Mouse (Mus musculus): ENCODE measurements around the gene Gm20388. TPM values are rescaled to one million over a fixed set of nuclear protein-coding genes. Genes with fewer than 3 reads are reported as not detected.

Gene Gm20388
- total and polyA plus RNA-seq, 2 experiments from 2014 or later: 51.3 TPM; not detected in 1

DNA sequence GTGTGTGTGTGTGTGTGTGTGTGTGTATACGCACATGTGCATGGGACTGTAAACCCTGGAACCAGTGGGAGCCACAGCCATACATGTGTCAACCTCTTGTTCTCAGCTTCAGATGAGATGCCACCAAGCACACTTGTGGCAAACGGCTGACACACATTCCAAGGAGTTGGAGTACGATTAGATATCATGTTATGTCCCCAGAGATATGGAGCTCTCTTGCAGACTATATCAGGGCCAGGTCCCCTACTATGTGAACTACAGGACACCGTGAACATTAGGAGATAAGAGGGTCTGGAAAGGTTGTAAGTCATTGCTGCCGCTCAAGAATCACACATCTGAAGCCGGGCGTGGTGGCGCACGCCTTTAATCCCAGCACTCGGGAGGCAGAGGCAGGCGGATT is 2772.2 kb downstream of the Gm20388 start:
- no peak overlapping the region for H3K27ac ChIP-seq (ENCODE audit: low read depth, low read length)
- no peak overlapping the region for H3K4me2 ChIP-seq (ENCODE audit: low read depth)
- no peak for ATAC-seq
- 96% methylated on average over 11 of the region's 11 CpGs for whole genome bisulfite sequencing
- TF ChIP-seq CTCF (IDR thresholded peaks at IDR 0.05; ENCODE audit: low read depth): no peak
- no peaks in the 10 kb centered on the region for H3K36me3 ChIP-seq (ENCODE audit: insufficient read depth)
- H3K4me3 ChIP-seq (ENCODE audit: low read depth, low read length): no peak overlapping the region
- no peaks in the 10 kb centered on the region for H3K9me3 ChIP-seq (ENCODE audit: low read length)
- no peaks in the 10 kb centered on the region for H3K27me3 ChIP-seq (ENCODE audit: insufficient read depth, low read length)
- H3K9ac ChIP-seq: no peak overlapping the region
- no peak for DNase-seq
- no peaks in the 10 kb centered on the region; the same call in 1 of the 2 replicates for H3K4me1 ChIP-seq (ENCODE audit: insufficient read depth)

DNA sequence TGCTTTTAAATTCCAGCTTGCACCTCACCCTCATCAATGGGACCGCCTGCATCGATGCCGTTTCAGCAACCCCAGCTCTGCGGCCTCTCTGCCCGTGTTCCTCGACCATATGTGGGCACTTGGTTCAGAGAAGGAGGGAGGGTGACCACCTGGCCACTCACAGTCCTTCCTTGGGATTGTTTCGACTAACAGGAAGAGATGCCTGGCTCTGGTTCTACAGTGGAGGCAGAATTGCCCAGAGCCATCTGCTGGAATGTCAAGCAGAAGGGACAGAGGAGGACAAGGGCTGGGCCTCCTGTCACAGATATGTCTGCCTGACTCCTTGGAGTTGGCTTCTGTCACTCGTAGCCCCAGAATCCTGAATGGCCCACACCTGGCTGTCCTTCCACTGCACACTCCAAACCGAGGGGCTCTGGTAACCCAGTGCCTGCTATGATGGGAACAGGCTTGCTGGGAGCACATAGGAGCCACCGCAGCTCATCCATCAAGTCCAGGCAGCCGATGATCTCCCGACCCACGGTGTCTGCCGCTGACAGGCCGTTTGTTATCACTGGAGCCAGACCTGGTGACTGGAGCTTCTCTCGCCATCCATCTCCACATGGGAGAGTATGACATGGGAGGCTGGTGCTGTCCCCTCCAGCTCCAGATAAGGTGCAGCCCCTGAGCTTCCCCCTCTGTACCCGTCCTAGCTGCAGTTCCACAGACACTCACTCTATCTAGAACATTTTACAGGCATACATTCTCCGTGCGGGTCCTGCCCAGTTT is 2774.6 kb downstream of the Gm20388 start:
- H3K36me3 ChIP-seq (ENCODE audit: insufficient read depth): no peaks in the 10 kb centered on the region
- ATAC-seq (no peak), DNase-seq (no peak)
- TF ChIP-seq CTCF (IDR thresholded peaks at IDR 0.05; ENCODE audit: low read depth): no peak
- H3K4me2 ChIP-seq (ENCODE audit: low read depth): no peak overlapping the region
- no peaks in the 10 kb centered on the region for H3K9me3 ChIP-seq (ENCODE audit: low read length)
- H3K27me3 ChIP-seq (ENCODE audit: insufficient read depth, low read length): no peaks in the 10 kb centered on the region
- no peak overlapping the region for H3K9ac ChIP-seq
- H3K27ac ChIP-seq (ENCODE audit: low read depth, low read length): no peak overlapping the region
- H3K4me3 ChIP-seq (ENCODE audit: low read depth, low read length): no peak overlapping the region
- 87% methylated on average over 19 of the region's 19 CpGs for WGBS
- H3K4me1 ChIP-seq (ENCODE audit: insufficient read depth): no peaks in the 10 kb centered on the region

DNA sequence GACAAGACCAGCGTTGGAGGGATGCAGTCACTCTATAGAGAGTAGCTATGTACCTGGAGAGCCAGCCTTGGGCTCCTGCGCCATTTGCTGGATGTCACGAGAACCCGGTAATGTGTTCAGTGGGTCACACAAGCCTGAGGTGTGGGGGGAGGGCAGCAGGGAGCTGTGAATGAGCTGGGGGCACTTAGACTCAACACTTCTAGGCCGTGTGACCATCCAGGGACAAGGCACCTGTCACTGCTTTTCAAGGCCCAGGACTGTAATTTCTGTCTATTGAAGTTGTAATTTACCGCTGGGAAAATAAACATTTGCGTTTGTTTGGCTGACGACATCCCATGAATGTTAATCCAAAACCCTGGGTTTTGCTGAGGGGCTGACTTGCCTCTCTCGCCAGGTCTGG is 2776.2 kb downstream of the Gm20388 start:
- no peaks in the 10 kb centered on the region for H3K4me1 ChIP-seq (ENCODE audit: insufficient read depth)
- no peaks in the 10 kb centered on the region for H3K36me3 ChIP-seq (ENCODE audit: insufficient read depth)
- WGBS: 50% methylated on average over 9 of the region's 9 CpGs
- no peaks in the 10 kb centered on the region for H3K27me3 ChIP-seq (ENCODE audit: insufficient read depth, low read length)
- TF ChIP-seq CTCF (IDR thresholded peaks at IDR 0.05; ENCODE audit: low read depth): no peak
- H3K4me2 ChIP-seq (ENCODE audit: low read depth): no peak overlapping the region
- DNase-seq (no peak), ATAC-seq (peak; percentile 32; the same call in 1 of the 2 replicates)
- H3K9me3 ChIP-seq (ENCODE audit: low read length): no peaks in the 10 kb centered on the region
- H3K4me3 ChIP-seq (ENCODE audit: low read depth, low read length): no peak overlapping the region
- H3K27ac ChIP-seq (ENCODE audit: low read depth, low read length): no peak overlapping the region
- H3K9ac ChIP-seq: no peak overlapping the region

GRCm38 (mm10) chr8:122689315-122689714 is 2778.7 kb downstream of the Gm20388 start:
- 100% methylated on average over 1 of the region's 1 CpGs for WGBS
- Histone ChIP-seq H3K4me1 (ENCODE audit: insufficient read depth) (no peaks in the 10 kb centered on the region), H3K9ac (no peak overlapping the region), H3K27ac (ENCODE audit: low read depth, low read length) (no peak overlapping the region), H3K36me3 (ENCODE audit: insufficient read depth) (no peaks in the 10 kb centered on the region), H3K4me3 (ENCODE audit: low read depth, low read length) (no peak overlapping the region), H3K27me3 (ENCODE audit: insufficient read depth, low read length) (no peaks in the 10 kb centered on the region), H3K9me3 (ENCODE audit: low read length) (no peaks in the 10 kb centered on the region), H3K4me2 (ENCODE audit: low read depth) (no peak overlapping the region)
- DNase-seq: no peak
- no peak for TF ChIP-seq CTCF (IDR thresholded peaks at IDR 0.05; ENCODE audit: low read depth)
- ATAC-seq: no peak

- no peaks in the 10 kb centered on the region for H3K4me1 ChIP-seq (ENCODE audit: insufficient read depth)
- H3K27me3 ChIP-seq (ENCODE audit: insufficient read depth, low read length): no peaks in the 10 kb centered on the region
- no peaks in the 10 kb centered on the region for H3K9me3 ChIP-seq (ENCODE audit: low read length)
- TF ChIP-seq CTCF (IDR thresholded peaks at IDR 0.05; ENCODE audit: low read depth): no peak
- WGBS: 60% methylated on average over 6 of the region's 6 CpGs
- H3K27ac ChIP-seq (ENCODE audit: low read depth, low read length): no peak overlapping the region
- no peak for DNase-seq
- peak; percentile 23; the same call in 1 of the 2 replicates for ATAC-seq
- no peak overlapping the region for H3K4me3 ChIP-seq (ENCODE audit: low read depth, low read length)
- H3K4me2 ChIP-seq (ENCODE audit: low read depth): no peak overlapping the region
- no peaks in the 10 kb centered on the region for H3K36me3 ChIP-seq (ENCODE audit: insufficient read depth)
- H3K9ac ChIP-seq: no peak overlapping the region
Observed at GRCm38 (mm10) chr8:122691018-122691417, 2780.4 kb downstream of the Gm20388 start.

GRCm38 (mm10) chr8:122692152-122692551 is 2781.5 kb downstream of the Gm20388 start:
- Histone ChIP-seq H3K36me3 (ENCODE audit: insufficient read depth) (no peaks in the 10 kb centered on the region), H3K4me2 (ENCODE audit: low read depth) (no peak overlapping the region), H3K27me3 (ENCODE audit: insufficient read depth, low read length) (no peaks in the 10 kb centered on the region), H3K4me1 (ENCODE audit: insufficient read depth) (no peaks in the 10 kb centered on the region), H3K27ac (ENCODE audit: low read depth, low read length) (no peak overlapping the region), H3K9me3 (ENCODE audit: low read length) (no peaks in the 10 kb centered on the region), H3K9ac (no peak overlapping the region), H3K4me3 (ENCODE audit: low read depth, low read length) (no peak overlapping the region)
- DNase-seq (no peak), ATAC-seq (no peak)
- TF ChIP-seq CTCF (IDR thresholded peaks at IDR 0.05; ENCODE audit: low read depth): no peak
- WGBS: 88% methylated on average over 8 of the region's 8 CpGs

- Histone ChIP-seq H3K27ac (ENCODE audit: low read depth, low read length) (no peak overlapping the region), H3K36me3 (ENCODE audit: insufficient read depth) (no peaks in the 10 kb centered on the region), H3K9me3 (ENCODE audit: low read length) (no peaks in the 10 kb centered on the region), H3K27me3 (ENCODE audit: insufficient read depth, low read length) (no peaks in the 10 kb centered on the region), H3K4me2 (ENCODE audit: low read depth) (no peak overlapping the region), H3K4me1 (ENCODE audit: insufficient read depth) (no peaks in the 10 kb centered on the region), H3K4me3 (ENCODE audit: low read depth, low read length) (no peak overlapping the region), H3K9ac (no peak overlapping the region)
- TF ChIP-seq CTCF (IDR thresholded peaks at IDR 0.05; ENCODE audit: low read depth): no peak
- ATAC-seq (no peak), DNase-seq (no peak)
- whole genome bisulfite sequencing: 81% methylated on average over 7 of the region's 7 CpGs
Observed at GRCm38 (mm10) chr8:122695438-122696042, 2784.9 kb downstream of the Gm20388 start.

All from forebrain, postnatal 0 days (tissue).